Mouse (Mus musculus) B cell, adult 2 months (primary cell): Measurements from ENCODE around the gene Lemd1.
"Not testable (repeated sequence)": the region's sequence is repeated elsewhere in the genome, so short reads cannot be mapped to it uniquely, and the experiment has no call there.

Experiments
- DNase-seq, 2 experiments: peaks; one replicate each; pipeline ENCODE4 v3.0.0; 2022

The Lemd1 gene

DNA sequence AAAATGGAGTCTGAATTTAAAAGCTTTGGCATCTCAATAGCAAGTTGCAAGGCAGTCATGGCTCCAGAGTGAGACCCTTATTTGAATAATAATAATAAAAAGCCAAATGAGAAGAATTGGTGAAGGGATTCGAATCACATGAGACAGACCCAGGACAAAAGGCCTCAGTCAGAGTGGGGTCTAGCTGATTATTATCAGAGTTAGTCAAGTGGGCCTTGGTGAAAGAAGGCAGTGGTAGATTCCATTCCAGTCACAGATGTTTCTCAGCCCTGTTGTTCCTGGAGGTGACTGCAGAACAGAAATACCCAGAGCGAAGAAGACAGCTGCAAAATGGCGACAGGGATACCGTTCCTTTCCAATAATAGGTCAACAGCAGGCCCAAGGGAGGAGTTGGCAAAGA lies 72.4 kb downstream of the Lemd1 start:
- DNase-seq: no peak

DNA sequence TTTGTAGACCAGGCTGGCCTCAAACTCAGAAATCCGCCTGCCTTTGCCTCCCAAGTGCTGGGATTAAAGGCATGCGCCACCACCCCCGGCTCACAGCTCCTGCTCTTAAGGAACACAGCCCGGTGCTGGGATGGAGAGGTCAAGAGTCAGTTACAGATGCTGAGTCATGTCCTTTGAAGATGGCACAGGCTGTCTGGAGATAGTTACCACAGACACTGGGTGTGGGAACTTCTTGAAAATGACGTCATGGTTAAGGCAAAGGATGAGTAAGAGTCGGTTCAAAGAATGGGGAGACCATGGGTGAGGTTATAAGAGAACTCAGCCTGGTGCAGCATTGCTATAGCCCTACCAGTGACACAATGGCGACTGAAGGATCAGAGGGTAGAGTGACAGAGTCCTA lies 73.3 kb downstream of the Lemd1 start:
- no peak for DNase-seq

DNA sequence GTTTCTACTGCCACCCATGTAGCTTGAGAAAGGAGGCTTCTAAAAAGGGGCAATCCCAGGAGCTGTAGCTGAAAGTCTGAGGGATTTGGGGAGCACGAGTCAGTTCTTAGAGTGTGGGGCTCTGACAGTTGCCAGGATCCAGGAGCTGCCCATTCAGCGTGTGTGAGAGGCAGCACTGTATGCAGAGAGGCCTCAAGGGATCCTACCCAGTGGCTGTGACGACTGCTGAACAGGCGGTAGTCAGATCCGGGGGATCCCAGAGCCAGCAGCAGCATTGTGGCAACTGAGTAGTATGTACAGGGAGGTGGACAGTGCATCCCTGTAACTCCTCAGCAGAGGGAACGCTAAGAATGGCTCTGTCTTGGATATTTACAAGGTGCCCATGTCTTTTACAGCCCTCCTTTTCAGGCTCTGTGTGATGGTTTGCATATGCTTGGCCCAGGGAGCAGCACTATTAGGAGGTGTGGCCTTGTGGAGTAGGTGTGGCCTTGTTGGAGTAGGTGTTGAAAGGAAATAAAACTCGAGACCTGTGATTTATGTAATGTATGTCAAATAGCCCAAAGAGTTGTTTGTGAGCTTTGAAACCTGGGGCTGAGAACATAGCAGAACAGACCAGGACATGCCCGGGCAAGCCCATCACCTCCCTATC lies 74.1 kb downstream of the Lemd1 start:
- peak; percentile 52 to 59 for DNase-seq

DNA sequence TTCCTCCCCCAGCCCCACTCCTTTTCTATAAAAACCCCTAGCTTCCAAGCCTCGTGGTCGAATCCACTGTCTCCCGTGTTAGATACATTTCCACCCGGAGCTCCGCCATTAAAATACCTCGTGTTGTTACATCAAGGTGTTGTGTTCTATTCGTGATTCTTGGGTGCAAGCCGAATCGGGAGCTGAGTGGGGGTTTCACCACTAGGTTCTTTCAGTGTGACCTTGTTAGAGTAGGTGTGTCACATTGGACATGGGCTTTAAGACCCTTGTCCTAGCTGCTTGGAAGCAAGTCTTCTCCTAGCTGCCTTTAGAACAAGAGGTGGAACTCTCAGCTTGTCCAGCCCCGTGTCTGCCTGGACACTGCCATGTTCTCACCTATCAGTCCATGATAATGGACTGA lies 74.7 kb downstream of the Lemd1 start:
- DNase-seq: no peak

DNA sequence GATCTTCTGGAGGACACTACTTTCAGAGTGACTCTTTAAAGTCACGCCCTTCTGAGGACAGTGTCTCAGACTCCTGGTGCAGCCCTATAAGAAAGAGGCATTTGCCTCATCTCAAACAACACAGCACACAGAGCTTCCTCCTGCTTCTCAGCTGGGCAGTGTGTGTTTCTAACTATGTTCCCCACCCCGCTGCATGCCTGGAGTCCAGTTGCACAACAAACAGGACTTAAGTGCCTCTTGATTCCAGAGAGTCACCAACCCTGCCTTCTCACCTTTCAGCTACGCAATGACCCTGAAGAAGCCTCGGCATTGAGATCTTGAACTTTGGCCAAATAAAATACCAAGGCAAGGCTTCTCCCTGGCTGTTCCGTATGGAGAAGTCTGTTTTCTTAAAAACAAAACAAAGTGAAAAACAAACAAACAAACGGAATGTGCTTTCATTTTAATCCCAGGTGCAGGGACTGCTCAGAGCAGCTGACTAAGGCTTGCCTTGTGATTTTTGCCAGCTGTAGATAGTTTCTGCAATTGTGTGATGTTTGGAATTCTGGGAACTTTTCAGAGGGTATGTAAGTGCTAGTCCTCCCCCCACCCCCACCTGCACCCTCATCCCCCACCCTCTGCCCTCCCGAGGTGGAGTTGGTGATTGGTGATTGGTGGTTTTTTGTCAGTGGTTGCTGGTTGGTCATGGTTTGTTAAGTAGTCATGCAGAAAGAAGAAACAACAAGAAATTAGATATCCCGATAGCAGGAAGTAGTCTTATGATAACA lies 75.7 kb downstream of the Lemd1 start:
- DNase-seq: no peak

DNA sequence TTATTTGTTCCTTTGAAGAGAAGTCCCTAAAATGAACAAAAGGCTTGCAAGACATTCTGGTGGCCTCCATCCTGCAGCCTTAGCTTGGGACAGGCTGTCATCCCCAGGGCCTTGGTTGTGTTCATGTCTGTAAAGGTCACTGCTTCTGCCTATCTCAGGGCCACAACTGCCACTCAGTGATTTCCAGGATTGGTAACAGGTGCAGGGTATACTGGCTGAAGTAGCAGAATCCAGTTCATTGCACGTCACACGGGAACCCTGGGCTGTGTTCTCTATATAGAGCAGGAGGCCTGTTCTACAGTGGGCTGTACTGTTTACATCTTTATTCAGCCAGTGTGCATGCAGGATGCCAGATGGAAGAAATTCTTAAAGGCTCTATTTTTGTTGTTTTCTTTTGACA lies 76.7 kb downstream of the Lemd1 start:
- no peak for DNase-seq

DNA sequence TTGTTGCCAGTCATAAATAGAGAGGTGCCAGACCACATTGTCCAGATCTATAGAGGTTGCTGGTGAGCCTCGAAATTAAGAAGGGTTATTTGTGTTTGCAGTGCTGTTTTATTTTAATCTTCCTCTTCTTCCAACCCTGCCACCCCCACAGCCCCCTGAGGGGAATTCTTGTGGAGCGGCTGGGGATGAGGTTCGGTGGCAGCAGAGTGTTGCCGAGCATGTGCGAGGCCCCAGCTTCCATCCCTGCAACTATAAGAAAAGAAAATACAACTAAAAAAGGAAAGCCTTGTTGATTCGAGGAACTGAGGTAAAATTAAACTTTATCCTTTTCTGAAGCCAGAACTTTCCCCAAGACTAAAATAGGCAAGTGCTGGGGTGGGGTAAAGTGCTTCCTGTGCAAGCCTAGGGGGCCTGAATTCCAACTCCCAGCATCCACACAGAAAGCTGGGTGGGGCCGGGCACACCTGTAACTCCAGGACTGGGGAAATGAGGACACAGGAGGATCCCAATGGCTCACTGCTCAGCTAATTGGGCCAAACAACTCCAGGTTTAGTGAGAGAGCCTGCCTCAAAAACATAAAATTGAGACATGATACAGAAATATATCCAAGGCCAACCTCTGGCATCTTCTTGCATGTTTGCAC lies 77.3 kb downstream of the Lemd1 start:
- no peak for DNase-seq

DNA sequence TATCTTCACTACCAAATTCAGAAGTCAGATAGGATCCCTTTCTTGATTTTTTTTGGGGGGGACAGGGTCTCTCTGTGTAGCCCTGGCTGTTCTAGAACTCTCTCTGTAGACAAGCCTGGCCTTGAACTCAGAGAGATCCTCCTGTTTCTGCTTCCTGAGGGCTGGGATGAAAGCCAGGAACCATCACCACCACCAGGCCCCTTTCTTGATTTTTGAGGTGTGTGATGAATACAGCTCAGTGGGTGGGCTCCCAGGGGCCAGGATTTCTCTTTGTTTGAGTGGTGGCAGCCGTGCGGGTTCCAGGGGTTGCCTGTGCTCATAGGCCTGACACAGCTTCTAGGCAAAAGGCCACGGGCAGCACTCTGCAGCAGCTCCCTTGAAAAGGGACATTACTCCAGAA lies 80.0 kb downstream of the Lemd1 start:
- DNase-seq: no peak

DNA sequence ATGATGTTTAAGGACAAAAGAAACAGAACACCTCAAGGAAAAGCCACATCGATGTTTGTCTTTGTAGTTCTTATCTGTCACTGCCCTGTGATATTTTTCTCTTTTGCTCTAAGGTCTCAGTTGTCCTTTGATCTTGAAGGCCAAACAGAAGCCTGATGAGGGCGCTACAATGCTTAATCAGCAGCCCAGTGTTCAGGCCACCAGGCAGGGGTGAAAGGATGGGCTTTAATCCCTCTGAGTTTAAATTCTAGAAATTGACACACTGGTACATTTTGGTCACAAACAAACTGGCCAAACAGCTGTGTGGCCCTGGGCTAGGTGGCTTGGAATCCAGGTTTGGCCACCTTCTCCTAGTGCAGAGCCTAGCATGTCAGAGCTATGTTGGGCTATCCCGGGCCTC lies 85.5 kb downstream of the Lemd1 start:
- no peak for DNase-seq

DNA sequence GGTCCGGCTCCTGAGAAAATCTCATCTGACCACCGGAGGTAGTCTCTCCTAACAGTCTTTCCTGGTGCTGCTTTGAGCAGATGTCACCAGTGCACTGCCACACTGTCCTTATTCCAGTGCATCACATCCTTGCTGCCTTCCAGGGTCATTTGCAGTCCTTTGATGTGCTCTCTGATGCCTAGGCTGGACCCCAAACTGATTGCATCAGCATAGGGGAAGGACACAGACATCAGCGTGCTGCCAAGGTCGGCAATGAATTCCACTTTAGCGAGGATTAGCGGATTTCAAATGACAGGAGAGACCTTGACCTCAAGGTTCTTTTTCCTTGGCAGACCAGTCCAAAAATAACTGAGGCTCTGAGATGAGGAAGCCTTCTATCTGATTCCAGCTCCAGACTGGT lies 85.9 kb downstream of the Lemd1 start:
- DNase-seq: no peak

DNA sequence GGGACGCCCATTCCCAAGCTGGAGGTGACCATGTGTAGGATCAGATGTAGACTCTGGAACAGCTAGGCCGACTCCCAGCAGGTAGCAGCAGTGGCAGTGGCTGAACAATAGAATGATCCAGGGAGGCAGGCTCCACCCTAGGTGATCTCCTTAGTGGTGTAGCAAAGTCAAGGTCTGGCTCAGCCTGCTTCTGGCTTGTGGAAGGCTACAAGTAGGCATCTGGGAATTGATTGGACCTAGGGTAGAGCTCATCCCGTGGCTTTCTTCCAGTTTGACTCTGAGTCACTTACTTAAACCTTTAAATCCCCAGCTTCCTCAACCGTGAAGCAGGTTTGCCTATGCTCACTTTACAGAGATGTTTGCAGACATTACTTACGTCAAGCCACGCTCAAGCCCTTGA lies 89.4 kb downstream of the Lemd1 start:
- not testable (repeated sequence) for DNase-seq

DNA sequence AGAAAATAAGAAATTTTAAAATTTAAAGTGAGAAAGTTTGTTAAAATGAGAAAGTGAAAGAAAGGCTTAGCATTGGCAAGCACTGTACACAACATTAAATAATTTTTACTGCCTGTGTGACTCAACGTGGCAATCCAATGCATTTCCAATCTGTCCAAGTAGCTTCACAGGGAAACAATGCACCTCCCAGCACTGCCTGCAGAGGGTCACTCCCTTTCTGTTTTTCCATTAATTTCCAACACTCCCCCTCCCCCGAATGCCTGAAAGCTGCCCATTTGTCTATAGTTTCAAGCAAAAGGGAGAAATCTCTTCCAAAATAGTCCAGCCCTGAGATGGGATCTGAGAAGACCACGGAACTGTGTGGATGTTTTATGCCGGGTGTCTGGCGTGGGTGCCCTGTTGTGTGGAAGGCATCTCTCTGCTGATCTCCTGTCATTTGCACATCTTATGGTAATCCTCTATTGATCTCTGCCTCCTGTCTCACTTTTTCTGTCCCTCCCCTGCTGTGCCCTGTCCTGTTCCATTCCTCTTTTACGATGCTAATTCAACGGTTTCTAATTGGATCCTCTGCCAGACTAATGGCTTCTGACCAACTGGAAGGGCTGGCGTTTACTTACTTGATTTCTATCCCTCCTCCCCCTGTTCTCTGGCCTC lies 90.4 kb downstream of the Lemd1 start:
- no peak for DNase-seq

DNA sequence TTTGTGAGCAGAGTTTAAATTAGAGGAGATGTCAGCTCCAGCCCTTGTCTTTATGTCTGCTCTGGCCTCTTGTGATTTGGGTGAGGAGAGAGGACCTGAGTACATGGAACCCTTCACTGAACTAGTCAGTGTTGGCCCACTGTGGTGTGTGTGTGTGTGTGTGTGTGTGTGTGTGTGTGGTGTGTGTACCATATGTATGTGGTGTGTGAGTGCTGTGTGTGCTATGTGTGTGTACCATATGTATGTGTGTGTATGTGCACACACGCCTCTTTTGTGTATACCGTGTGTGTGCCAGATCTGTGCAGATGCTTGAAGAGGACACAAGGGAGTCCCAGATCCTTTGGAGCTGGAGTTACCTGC lies 90.9 kb downstream of the Lemd1 start:
- no peak for DNase-seq

DNA sequence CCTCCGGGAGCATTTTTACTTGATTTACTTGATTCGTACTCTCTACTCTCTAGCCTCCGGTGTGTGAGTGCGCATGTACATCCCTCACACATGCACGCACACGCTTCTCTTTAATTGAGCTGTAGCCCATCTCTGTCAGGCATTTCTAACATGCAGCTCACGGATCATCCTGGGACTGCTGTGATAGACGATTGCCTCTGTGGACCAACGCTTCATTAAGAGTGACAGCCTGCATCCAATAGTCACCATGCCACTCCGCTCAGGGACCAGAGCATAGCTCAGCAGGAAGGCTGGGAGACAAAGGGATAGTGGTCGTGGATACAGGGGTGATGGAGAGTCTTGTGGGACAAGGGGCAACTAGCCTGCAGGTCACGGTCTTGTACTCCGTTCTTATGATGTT lies 91.8 kb downstream of the Lemd1 start:
- no peak for DNase-seq

DNA sequence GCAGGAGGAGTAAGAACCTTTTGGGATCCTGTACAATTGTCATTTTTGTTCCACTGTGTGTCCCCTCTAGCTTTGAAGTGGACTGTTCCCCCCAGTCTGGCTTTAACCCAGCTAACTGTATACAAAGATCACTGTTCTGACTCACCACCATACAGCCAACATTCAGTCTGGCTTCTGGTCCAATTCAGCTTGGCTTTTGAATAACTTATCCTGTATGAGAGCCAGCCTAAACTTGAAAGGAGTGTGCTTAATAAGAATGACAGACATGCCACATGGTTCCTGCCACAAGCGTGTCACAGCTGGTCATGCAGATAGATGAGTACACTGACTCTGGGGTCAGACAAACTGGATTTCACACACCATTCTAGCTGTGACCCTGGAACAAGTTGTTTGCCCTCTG lies 95.5 kb downstream of the Lemd1 start:
- no peak for DNase-seq

DNA sequence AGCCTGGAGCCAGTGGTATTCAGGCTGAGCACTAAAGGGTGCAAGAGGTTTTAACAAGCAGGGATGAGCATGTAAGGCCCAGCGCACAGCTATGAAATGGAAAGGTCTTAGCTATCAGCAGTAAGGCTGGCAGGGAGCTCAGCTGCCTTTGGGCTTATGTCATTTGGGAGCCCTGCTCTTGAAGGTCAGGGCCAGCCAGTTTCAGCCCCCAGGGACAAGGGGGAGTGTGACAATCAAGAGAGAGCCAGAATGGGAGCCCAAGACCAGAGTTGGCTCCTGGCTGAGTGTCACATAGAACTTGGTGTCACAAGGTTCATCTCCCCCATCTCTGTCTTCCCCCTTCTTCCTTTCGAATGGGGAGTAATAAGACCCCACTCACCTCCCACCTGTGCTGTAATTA lies 96.2 kb downstream of the Lemd1 start:
- DNase-seq: no peak

DNA sequence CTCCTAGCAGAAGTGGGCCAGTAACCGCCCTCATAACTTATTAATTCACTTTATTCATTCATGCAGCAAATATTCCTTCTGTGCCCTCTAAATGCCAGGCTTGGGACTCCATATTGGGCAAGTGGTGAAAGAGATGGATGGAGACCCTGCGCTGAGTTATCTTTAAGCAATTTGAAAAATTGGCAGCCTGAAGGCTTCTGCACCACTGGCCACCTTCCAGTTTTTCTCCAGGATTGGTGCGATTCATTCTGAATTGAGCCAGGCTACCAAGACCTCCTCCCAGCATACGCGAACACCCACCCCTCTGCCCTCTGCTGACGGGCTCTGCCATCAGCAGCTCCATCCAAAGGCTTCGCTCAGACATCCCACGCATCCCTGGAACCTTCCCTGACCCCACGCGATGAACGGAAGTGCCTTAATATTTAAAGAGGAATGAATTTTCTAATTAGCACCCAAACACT lies 96.8 kb downstream of the Lemd1 start:
- no peak for DNase-seq

DNA sequence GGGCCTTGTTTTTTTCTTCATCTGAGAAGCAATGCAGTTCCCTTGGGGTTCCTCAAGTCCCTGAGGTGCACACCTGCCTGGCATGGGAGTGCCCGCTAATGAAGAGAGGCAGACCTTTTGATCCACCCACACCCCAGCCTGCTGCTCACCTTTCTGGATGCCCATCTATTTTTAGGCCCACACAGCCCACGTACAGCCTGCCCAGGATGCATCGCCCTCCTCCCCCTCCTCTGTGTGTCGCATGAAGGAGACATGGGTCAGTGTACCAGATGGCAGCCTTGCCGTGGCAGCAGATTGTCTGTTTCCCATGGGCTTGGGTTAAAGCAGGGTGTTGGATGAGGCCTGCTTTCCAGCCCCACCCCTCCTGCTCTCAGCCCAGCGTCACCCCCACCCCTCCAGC lies 98.7 kb downstream of the Lemd1 start:
- DNase-seq: peak; percentile 49 to 59

DNA sequence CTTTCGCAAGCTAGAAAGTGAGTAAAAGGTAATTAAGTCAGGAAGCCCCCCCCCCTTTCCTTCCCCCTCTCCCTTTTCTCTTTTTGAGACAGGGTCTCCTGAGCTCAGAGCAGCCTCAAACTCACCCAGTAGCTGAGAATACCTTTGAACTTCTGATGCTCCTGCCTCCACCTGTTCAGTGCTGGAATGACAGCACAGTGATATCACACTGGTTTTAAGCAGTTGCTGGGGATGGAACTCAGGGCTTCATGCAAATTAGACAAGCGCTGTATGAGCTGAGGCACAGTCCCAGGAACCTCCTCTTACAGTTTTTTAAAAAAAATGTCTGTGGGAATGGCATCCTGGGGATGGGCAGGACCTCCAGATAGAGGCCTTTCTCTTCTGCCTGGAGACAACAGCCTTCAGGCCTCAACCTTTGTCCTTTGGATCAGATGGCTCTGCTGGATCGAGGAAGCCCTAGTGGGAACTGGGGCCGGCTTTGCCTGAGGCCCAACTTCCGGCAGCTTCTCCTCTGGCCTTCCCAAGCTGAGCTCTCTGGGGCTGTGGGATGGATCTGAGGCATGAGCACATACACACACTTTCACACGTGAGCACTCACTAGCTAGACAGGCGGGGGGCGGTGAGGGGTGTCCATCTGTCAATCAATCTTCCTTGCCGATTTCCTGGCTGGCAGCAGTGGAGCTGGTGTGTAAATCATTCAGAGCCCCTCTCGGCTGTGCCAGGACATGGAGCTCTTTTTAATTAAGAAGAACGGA lies 99.9 kb downstream of the Lemd1 start:
- DNase-seq: no peak

DNA sequence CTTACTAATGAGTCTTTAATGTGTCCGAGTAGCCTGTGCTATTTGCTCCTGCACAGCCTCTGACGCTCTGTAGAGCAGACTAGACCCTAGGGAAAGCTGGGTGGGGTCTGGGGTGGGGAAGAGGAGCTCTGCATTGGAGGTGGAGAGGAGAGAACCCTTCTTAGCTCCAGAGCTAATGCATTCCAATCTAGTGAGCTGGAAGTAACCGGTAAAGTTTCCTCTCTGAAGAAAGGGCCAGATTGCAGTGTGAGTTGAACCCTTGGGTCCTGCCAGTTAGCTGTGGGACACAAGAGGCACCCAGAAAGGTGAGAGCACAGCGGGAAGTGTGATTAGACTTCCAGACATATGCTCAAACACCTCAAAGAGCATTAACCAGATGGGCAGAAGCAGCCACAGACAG lies 100.5 kb downstream of the Lemd1 start:
- no peak for DNase-seq

DNA sequence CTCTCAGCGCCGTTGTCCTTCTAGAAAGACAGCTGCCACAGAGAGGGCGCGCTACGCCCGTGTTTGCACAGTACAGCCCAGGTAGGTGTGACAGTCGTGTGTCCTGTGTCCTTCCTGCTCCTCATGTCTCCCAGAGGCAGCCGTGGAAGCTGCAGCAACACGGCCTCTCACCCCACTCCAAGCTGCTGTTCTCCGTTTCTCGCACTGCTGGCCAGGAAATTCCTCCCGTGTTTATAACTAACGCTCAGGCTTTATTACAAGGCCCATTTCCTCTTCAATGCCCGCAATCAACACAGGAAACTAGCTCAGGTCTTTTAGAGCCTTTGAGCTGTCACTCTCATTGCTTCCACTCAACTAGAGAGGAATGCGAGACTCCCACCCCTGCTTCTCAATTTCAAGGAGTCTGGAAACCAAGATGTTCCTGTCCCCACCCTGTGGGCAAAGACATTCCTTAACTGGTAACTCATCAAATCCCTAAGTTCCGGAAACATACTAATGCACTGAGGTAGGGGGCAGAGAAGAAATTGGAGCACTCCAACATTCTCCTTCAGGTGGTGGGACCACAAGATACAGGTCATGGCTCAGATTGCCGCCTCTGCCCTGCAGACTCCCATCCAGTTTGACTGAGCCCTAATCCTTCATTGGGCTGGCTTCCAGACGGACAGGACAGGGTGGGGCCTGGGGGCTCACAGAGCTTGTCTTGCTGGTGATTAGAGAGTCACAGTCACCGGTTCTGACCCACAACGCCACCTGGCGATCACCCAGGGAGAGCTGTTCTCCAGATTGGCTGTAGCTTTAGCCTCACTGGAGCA lies 101.3 kb downstream of the Lemd1 start:
- peak; percentile 22 to 40 for DNase-seq

DNA sequence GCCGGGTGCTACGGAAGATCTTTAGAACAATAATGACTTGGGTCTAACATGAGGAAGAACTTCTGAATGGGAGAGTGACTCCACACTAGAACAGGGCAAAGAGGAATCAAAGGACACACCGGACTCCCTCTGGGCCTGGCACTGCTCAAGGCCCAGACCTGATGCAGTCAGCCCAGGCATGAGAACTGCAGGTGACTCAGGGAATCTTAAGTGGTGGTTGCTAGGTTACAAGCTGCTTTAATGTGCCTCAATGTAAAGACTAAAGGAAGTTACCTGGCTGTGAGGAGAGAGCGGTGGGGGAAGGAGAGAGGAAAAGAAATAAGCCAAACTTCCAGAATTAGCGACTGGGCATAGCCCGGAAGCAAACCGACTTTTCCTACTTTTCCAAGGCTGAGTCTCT lies 104.3 kb downstream of the Lemd1 start:
- DNase-seq: no peak
